Mouse (Mus musculus) ES-E14 (cell line): Measurements from ENCODE around the gene Arhgap10.

ENCODE experiments used
- HCFC1 ChIP-seq: IDR thresholded peaks from 2 replicates; pipeline ENCODE4 v1.6.1; 2012; ENCODE audit warnings: low read length, inconsistent platforms, borderline replicate concordance; ENCODE audit not compliant: insufficient read depth
- MAFK ChIP-seq: IDR thresholded peaks from 2 replicates; pipeline ENCODE4 v1.6.1; 2014; ENCODE audit warnings: mild to moderate bottlenecking, low read depth, low read length, inconsistent platforms; ENCODE audit not compliant: insufficient read depth
- ZC3H11A ChIP-seq: IDR thresholded peaks from 2 replicates; pipeline ENCODE4 v1.6.1; 2012; ENCODE audit warnings: low read depth, mild to moderate bottlenecking, inconsistent platforms, low read length, borderline replicate concordance
- ZNF384 ChIP-seq: IDR thresholded peaks from 2 replicates; pipeline ENCODE4 v1.6.1; 2012; ENCODE audit warnings: low read depth, low read length, inconsistent platforms

- TF ChIP-seq ZNF384 (no peak), ZC3H11A (no peak), HCFC1 (no peak), MAFK (no peak)
Observed at GRCm38 (mm10) chr8:77408527-77409215, 109.1 kb downstream of the Arhgap10 start.
